10 mouse cellular contexts compared by ENCODE assay signal in genomic region chr7:30472411-30472810, GRCm38 (mm10). TPM values are rescaled to one million over a fixed set of nuclear protein-coding genes. Genes with fewer than 3 reads are reported as not detected.
DNase-seq lines count a peak whose midpoint lies in the region; ATAC-seq and TF ChIP-seq lines count a peak whose summit lies in the region.
"Had no signal": no experiment of that assay in that cellular context is flagged by ENCODE, and none has a peak within 500 bp of the region (broad histone marks: within the 10 kb centered on the region; RNA-seq: fewer than 3 reads in every experiment).

No protein-coding gene starts in this region.

- H3K4me1 ChIP-seq in forebrain, postnatal 0 days (ENCODE audit: insufficient read depth), result no peaks in the 10 kb centered on the region
- H3K4me1 ChIP-seq in forebrain, embryonic 15.5 days, result peaks cover under 1% of the 10 kb centered on the region
- H3K4me1 ChIP-seq in midbrain, embryonic 11.5 days (ENCODE audit: control insufficient read depth, insufficient read depth, low read length), result peaks cover under 1% of the 10 kb centered on the region; the same call in 1 of the 2 replicates
- peaks cover 2% of the 10 kb centered on the region for H3K4me1 ChIP-seq in midbrain, embryonic 13.5 days (replicated peaks)
- no peaks in the 10 kb centered on the region for H3K4me1 ChIP-seq in bone marrow macrophage, adult 2 months (ENCODE audit: control insufficient read depth, insufficient read depth, low read length)
- no peaks in the 10 kb centered on the region for H3K4me1 ChIP-seq in lung, postnatal 0 days (ENCODE audit: insufficient read depth, low read depth, low read length)
- H3K4me1 ChIP-seq in hindbrain, embryonic 13.5 days (replicated peaks), result peaks cover 1% of the 10 kb centered on the region

- H3K9ac ChIP-seq in forebrain, postnatal 0 days, result no peak overlapping the region
- H3K9ac ChIP-seq in forebrain, embryonic 15.5 days (replicated peaks), result no peak overlapping the region
- H3K9ac ChIP-seq in midbrain, embryonic 11.5 days (ENCODE audit: low read length), result no peak overlapping the region
- H3K9ac ChIP-seq in midbrain, embryonic 13.5 days (replicated peaks), result no peak overlapping the region
- H3K9ac ChIP-seq in lung, postnatal 0 days (replicated peaks; ENCODE audit: low read depth), result no peak overlapping the region
- H3K9ac ChIP-seq in hindbrain, embryonic 13.5 days, result no peak overlapping the region
- H3K9ac ChIP-seq: neural tube, embryonic 13.5 days had no signal

- H3K9me3 ChIP-seq in forebrain, postnatal 0 days (ENCODE audit: low read length), result no peaks in the 10 kb centered on the region
- no peaks in the 10 kb centered on the region for H3K9me3 ChIP-seq in forebrain, embryonic 15.5 days
- no peaks in the 10 kb centered on the region for H3K9me3 ChIP-seq in midbrain, embryonic 11.5 days (ENCODE audit: control insufficient read depth, low read length)
- H3K9me3 ChIP-seq in midbrain, embryonic 13.5 days, result no peaks in the 10 kb centered on the region
- H3K9me3 ChIP-seq in lung, postnatal 0 days (ENCODE audit: low read length), result no peaks in the 10 kb centered on the region
- no peaks in the 10 kb centered on the region for H3K9me3 ChIP-seq in hindbrain, embryonic 13.5 days
- H3K9me3 ChIP-seq: neural tube, embryonic 13.5 days had no signal

- no peak overlapping the region for H3K4me2 ChIP-seq in forebrain, postnatal 0 days (ENCODE audit: low read depth)
- H3K4me2 ChIP-seq in forebrain, embryonic 15.5 days (replicated peaks), result no peak overlapping the region
- no peak overlapping the region for H3K4me2 ChIP-seq in midbrain, embryonic 11.5 days
- no peak overlapping the region for H3K4me2 ChIP-seq in midbrain, embryonic 13.5 days (replicated peaks)
- H3K4me2 ChIP-seq in lung, postnatal 0 days (replicated peaks; ENCODE audit: low read depth, low read length), result no peak overlapping the region
- no peak overlapping the region for H3K4me2 ChIP-seq in hindbrain, embryonic 13.5 days
- H3K4me2 ChIP-seq: neural tube, embryonic 13.5 days had no signal

- H3K27ac ChIP-seq in forebrain, postnatal 0 days (ENCODE audit: low read depth, low read length), result no peak overlapping the region
- H3K27ac ChIP-seq in forebrain, embryonic 15.5 days (replicated peaks), result no peak overlapping the region
- H3K27ac ChIP-seq in midbrain, embryonic 11.5 days (ENCODE audit: low read depth, low read length), result no peak overlapping the region
- H3K27ac ChIP-seq in midbrain, embryonic 13.5 days, result no peak overlapping the region
- H3K27ac ChIP-seq in bone marrow macrophage, adult 2 months (ENCODE audit: insufficient read depth, low read depth, low read length), result no peak overlapping the region
- no peak overlapping the region for H3K27ac ChIP-seq in lung, postnatal 0 days (ENCODE audit: low read length)
- H3K27ac ChIP-seq in hindbrain, embryonic 13.5 days, result no peak overlapping the region
- H3K27ac ChIP-seq: neural tube, embryonic 13.5 days had no signal

- ATAC-seq in forebrain, postnatal 0 days, result no peak
- no peak for ATAC-seq in forebrain, embryonic 15.5 days (replicated peaks)
- ATAC-seq in midbrain, embryonic 11.5 days (ENCODE audit: low FRiP score), result no peak
- no peak for ATAC-seq in midbrain, embryonic 13.5 days
- no peak for ATAC-seq in lung, postnatal 0 days
- ATAC-seq in hindbrain, embryonic 13.5 days (ENCODE audit: low FRiP score), result no peak

- no peaks in the 10 kb centered on the region for H3K36me3 ChIP-seq in forebrain, postnatal 0 days (ENCODE audit: insufficient read depth)
- no peaks in the 10 kb centered on the region for H3K36me3 ChIP-seq in forebrain, embryonic 15.5 days
- no peaks in the 10 kb centered on the region for H3K36me3 ChIP-seq in midbrain, embryonic 11.5 days (ENCODE audit: control insufficient read depth, insufficient read depth, low read length)
- H3K36me3 ChIP-seq in midbrain, embryonic 13.5 days, result no peaks in the 10 kb centered on the region
- H3K36me3 ChIP-seq in lung, postnatal 0 days (ENCODE audit: insufficient read depth, low read length), result no peaks in the 10 kb centered on the region
- H3K36me3 ChIP-seq in hindbrain, embryonic 13.5 days, result no peaks in the 10 kb centered on the region
- H3K36me3 ChIP-seq: neural tube, embryonic 13.5 days had no signal

- WGBS in forebrain, postnatal 0 days, result 42% methylated on average over 5 of the region's 5 CpGs
- WGBS in forebrain, embryonic 15.5 days, result 46% methylated on average over 5 of the region's 5 CpGs
- WGBS in midbrain, embryonic 11.5 days, result 42% methylated on average over 5 of the region's 5 CpGs
- 41% methylated on average over 5 of the region's 5 CpGs for WGBS in midbrain, embryonic 13.5 days
- WGBS in lung, postnatal 0 days, result 41% methylated on average over 5 of the region's 5 CpGs
- 42% methylated on average over 5 of the region's 5 CpGs for WGBS in hindbrain, embryonic 13.5 days

- peak; percentile 48 for DNase-seq in forebrain, postnatal 0 days
- peak; percentile 90 for DNase-seq in midbrain, embryonic 11.5 days (ENCODE audit: low spot score, missing footprints)
- no peak for DNase-seq in lung, postnatal 0 days (ENCODE audit: low spot score)
- DNase-seq in thymus, postnatal 36 days, result peak; percentile 48 to 49

- H3K27me3 ChIP-seq in forebrain, postnatal 0 days (ENCODE audit: insufficient read depth, low read length), result peaks cover 9% of the 10 kb centered on the region
- peaks cover 11% of the 10 kb centered on the region; the same call in 1 of the 2 replicates for H3K27me3 ChIP-seq in forebrain, embryonic 15.5 days
- peaks cover 4% of the 10 kb centered on the region for H3K27me3 ChIP-seq in midbrain, embryonic 11.5 days (ENCODE audit: control insufficient read depth, insufficient read depth, low read length)
- peaks cover 20% of the 10 kb centered on the region for H3K27me3 ChIP-seq in midbrain, embryonic 13.5 days
- H3K27me3 ChIP-seq in lung, postnatal 0 days (replicated peaks; ENCODE audit: insufficient read depth, low read length), result peaks cover under 1% of the 10 kb centered on the region; the same call in 1 of the 2 replicates
- peaks cover 25% of the 10 kb centered on the region for H3K27me3 ChIP-seq in hindbrain, embryonic 13.5 days

- TF ChIP-seq POLR2A in bone marrow macrophage, adult 2 months (IDR thresholded peaks at IDR 0.05; ENCODE audit: borderline replicate concordance, low read depth, low read length), result no peak

- peak; percentile 72 for TF ChIP-seq CTCF in forebrain, postnatal 0 days (IDR thresholded peaks at IDR 0.05; ENCODE audit: low read depth)
- peak; percentile 44 for TF ChIP-seq CTCF in bone marrow macrophage, adult 2 months (IDR thresholded peaks at IDR 0.05; ENCODE audit: low read depth, low read length)
- TF ChIP-seq CTCF in lung, postnatal 0 days (IDR thresholded peaks at IDR 0.05), result peak; percentile 66

- H3K4me3 ChIP-seq in forebrain, postnatal 0 days (ENCODE audit: low read depth, low read length), result no peak overlapping the region
- H3K4me3 ChIP-seq in forebrain, embryonic 15.5 days, result no peak overlapping the region
- no peak overlapping the region for H3K4me3 ChIP-seq in midbrain, embryonic 11.5 days (ENCODE audit: low read depth, low read length)
- no peak overlapping the region for H3K4me3 ChIP-seq in midbrain, embryonic 13.5 days (replicated peaks)
- no peak overlapping the region for H3K4me3 ChIP-seq in bone marrow macrophage, adult 2 months (ENCODE audit: insufficient read depth, low read length)
- no peak overlapping the region for H3K4me3 ChIP-seq in lung, postnatal 0 days (ENCODE audit: low read depth, low read length)
- no peak overlapping the region for H3K4me3 ChIP-seq in hindbrain, embryonic 13.5 days
- H3K4me3 ChIP-seq: neural tube, embryonic 13.5 days had no signal

- no peak for TF ChIP-seq EP300 in lung, postnatal 0 days (IDR thresholded peaks at IDR 0.05)

RNA-seq across cellular contexts. Expression of gene Nphs1, which starts 14.3 kb away (rescaled TPM):
- total RNA-seq in forebrain, postnatal 0 days (2014; rRNA removed), result 0.08 TPM in 1 of 2 replicates, not detected in the other
- polyA plus RNA-seq in forebrain, postnatal 0 days (2015; fragmentation: Nextera tagmentation; extraction: Ambion mirVana), result 0.06 and 0.09 TPM in 2 replicates
- polyA plus RNA-seq in forebrain, embryonic 15.5 days (2015; fragmentation: Nextera tagmentation; extraction: Ambion mirVana), result 0.23 TPM in 1 of 2 replicates, not detected in the other
- polyA plus RNA-seq in midbrain, embryonic 11.5 days (2014; fragmentation: Nextera tagmentation; extraction: Ambion mirVana), result not detected in 2 replicates
- 0.78 and 0.94 TPM in 2 replicates for polyA plus RNA-seq in midbrain, embryonic 13.5 days (2015; fragmentation: Nextera tagmentation; extraction: Ambion mirVana)
- polyA plus RNA-seq in bone marrow macrophage, adult 2 months (2012; ENCODE audit: insufficient read depth, insufficient read length, missing spikeins), result not detected in 2 replicates
- polyA plus RNA-seq in lung, postnatal 0 days (2015; fragmentation: Nextera tagmentation; extraction: Ambion mirVana), result 0.12 TPM in 2 replicates
- polyA plus RNA-seq in hindbrain, embryonic 13.5 days (2015; fragmentation: Nextera tagmentation; extraction: Ambion mirVana), result 0.94 and 1.8 TPM in 2 replicates

RNA-seq across cellular contexts. Expression of gene Kirrel2, which starts 14.9 kb away (rescaled TPM):
- total RNA-seq in forebrain, postnatal 0 days (2014; rRNA removed), result 0.46 and 2.1 TPM in 2 replicates
- polyA plus RNA-seq in forebrain, postnatal 0 days (2015; fragmentation: Nextera tagmentation; extraction: Ambion mirVana), result 0.07 and 0.11 TPM in 2 replicates
- 0.20 and 0.47 TPM in 2 replicates for polyA plus RNA-seq in forebrain, embryonic 15.5 days (2015; fragmentation: Nextera tagmentation; extraction: Ambion mirVana)
- polyA plus RNA-seq in midbrain, embryonic 11.5 days (2014; fragmentation: Nextera tagmentation; extraction: Ambion mirVana), result 0.58 and 0.61 TPM in 2 replicates
- 3.1 and 3.6 TPM in 2 replicates for polyA plus RNA-seq in midbrain, embryonic 13.5 days (2015; fragmentation: Nextera tagmentation; extraction: Ambion mirVana)
- not detected in 2 replicates for polyA plus RNA-seq in bone marrow macrophage, adult 2 months (2012; ENCODE audit: insufficient read depth, insufficient read length, missing spikeins)
- polyA plus RNA-seq in lung, postnatal 0 days (2015; fragmentation: Nextera tagmentation; extraction: Ambion mirVana), result not detected in 2 replicates
- 6.6 and 10.0 TPM in 2 replicates for polyA plus RNA-seq in hindbrain, embryonic 13.5 days (2015; fragmentation: Nextera tagmentation; extraction: Ambion mirVana)

RNA-seq across cellular contexts. Expression of gene Prodh2, which starts 21.0 kb away (rescaled TPM):
- not detected in 2 replicates for total RNA-seq in forebrain, postnatal 0 days (2014; rRNA removed)
- polyA plus RNA-seq in forebrain, postnatal 0 days (2015; fragmentation: Nextera tagmentation; extraction: Ambion mirVana), result not detected in 2 replicates
- not detected in 2 replicates for polyA plus RNA-seq in forebrain, embryonic 15.5 days (2015; fragmentation: Nextera tagmentation; extraction: Ambion mirVana)
- polyA plus RNA-seq in midbrain, embryonic 11.5 days (2014; fragmentation: Nextera tagmentation; extraction: Ambion mirVana), result not detected in 2 replicates
- polyA plus RNA-seq in midbrain, embryonic 13.5 days (2015; fragmentation: Nextera tagmentation; extraction: Ambion mirVana), result not detected in 2 replicates
- not detected in 2 replicates for polyA plus RNA-seq in bone marrow macrophage, adult 2 months (2012; ENCODE audit: insufficient read depth, insufficient read length, missing spikeins)
- polyA plus RNA-seq in lung, postnatal 0 days (2015; fragmentation: Nextera tagmentation; extraction: Ambion mirVana), result not detected in 2 replicates
- not detected in 2 replicates for polyA plus RNA-seq in hindbrain, embryonic 13.5 days (2015; fragmentation: Nextera tagmentation; extraction: Ambion mirVana)
- total RNA-seq: layer of hippocampus, adult 18-20 months had no signal
- polyA plus RNA-seq: neural tube, embryonic 13.5 days had no signal

RNA-seq across cellular contexts. Expression of gene Aplp1, which starts 27.1 kb away (rescaled TPM):
- 705 and 834 TPM in 2 replicates for total RNA-seq in forebrain, postnatal 0 days (2014; rRNA removed)
- polyA plus RNA-seq in forebrain, postnatal 0 days (2015; fragmentation: Nextera tagmentation; extraction: Ambion mirVana), result 863 and 867 TPM in 2 replicates
- polyA plus RNA-seq in forebrain, embryonic 15.5 days (2015; fragmentation: Nextera tagmentation; extraction: Ambion mirVana), result 544 and 608 TPM in 2 replicates
- polyA plus RNA-seq in midbrain, embryonic 11.5 days (2014; fragmentation: Nextera tagmentation; extraction: Ambion mirVana), result 128 and 134 TPM in 2 replicates
- 521 and 559 TPM in 2 replicates for polyA plus RNA-seq in midbrain, embryonic 13.5 days (2015; fragmentation: Nextera tagmentation; extraction: Ambion mirVana)
- polyA plus RNA-seq in bone marrow macrophage, adult 2 months (2012; ENCODE audit: insufficient read depth, insufficient read length, missing spikeins), result 2.0 and 2.3 TPM in 2 replicates
- 6.8 and 8.1 TPM in 2 replicates for polyA plus RNA-seq in lung, postnatal 0 days (2015; fragmentation: Nextera tagmentation; extraction: Ambion mirVana)
- polyA plus RNA-seq in hindbrain, embryonic 13.5 days (2015; fragmentation: Nextera tagmentation; extraction: Ambion mirVana), result 583 and 599 TPM in 2 replicates

RNA-seq across cellular contexts. Expression of gene Nfkbid, which starts 50.9 kb away (rescaled TPM):
- total RNA-seq in forebrain, postnatal 0 days (2014; rRNA removed), result 1.6 and 3.4 TPM in 2 replicates
- polyA plus RNA-seq in forebrain, postnatal 0 days (2015; fragmentation: Nextera tagmentation; extraction: Ambion mirVana), result 1.1 and 1.7 TPM in 2 replicates
- polyA plus RNA-seq in forebrain, embryonic 15.5 days (2015; fragmentation: Nextera tagmentation; extraction: Ambion mirVana), result 1.9 TPM in 2 replicates
- polyA plus RNA-seq in midbrain, embryonic 11.5 days (2014; fragmentation: Nextera tagmentation; extraction: Ambion mirVana), result 0.63 and 1.2 TPM in 2 replicates
- polyA plus RNA-seq in midbrain, embryonic 13.5 days (2015; fragmentation: Nextera tagmentation; extraction: Ambion mirVana), result 1.2 and 1.3 TPM in 2 replicates
- 18.6 and 22.4 TPM in 2 replicates for polyA plus RNA-seq in bone marrow macrophage, adult 2 months (2012; ENCODE audit: insufficient read depth, insufficient read length, missing spikeins)
- 1.9 and 2.5 TPM in 2 replicates for polyA plus RNA-seq in lung, postnatal 0 days (2015; fragmentation: Nextera tagmentation; extraction: Ambion mirVana)
- polyA plus RNA-seq in hindbrain, embryonic 13.5 days (2015; fragmentation: Nextera tagmentation; extraction: Ambion mirVana), result 2.0 TPM in 2 replicates
